22 mouse cellular contexts compared by ENCODE assay signal in genomic region chr10:12594958-12595357, GRCm38 (mm10).
A peak's percentile ranks its signal among the peaks of the same experiment; 100 is the strongest.
DNase-seq lines count a peak whose midpoint lies in the region; ATAC-seq and TF ChIP-seq lines count a peak whose summit lies in the region.
"Had no signal": no experiment of that assay in that cellular context is flagged by ENCODE, and none has a peak within 500 bp of the region (broad histone marks: within the 10 kb centered on the region; RNA-seq: fewer than 3 reads in every experiment).

No protein-coding gene starts in this region.

- ATAC-seq in forebrain, embryonic 13.5 days = peak; percentile 13; the same call in 1 of the 2 replicates
- ATAC-seq in forebrain, embryonic 14.5 days = no peak
- peak; percentile 66 for ATAC-seq in G1E (ENCODE audit: extremely low read depth, insufficient number of reproducible peaks, low FRiP score, poor library complexity, severe bottlenecking)
- ATAC-seq: forebrain, embryonic 16.5 days; Patski had no signal

- no peaks in the 10 kb centered on the region for H3K27me3 ChIP-seq in forebrain, embryonic 13.5 days
- no peaks in the 10 kb centered on the region for H3K27me3 ChIP-seq in forebrain, embryonic 14.5 days (replicated peaks; ENCODE audit: control insufficient read depth, insufficient read depth, low read length)
- no peaks in the 10 kb centered on the region for H3K27me3 ChIP-seq in G1E (ENCODE audit: insufficient read depth, low read length)
- H3K27me3 ChIP-seq: embryonic facial prominence, embryonic 13.5 days; embryonic facial prominence, embryonic 15.5 days; forebrain, embryonic 12.5 days; Patski had no signal

- no peaks in the 10 kb centered on the region for H3K9me3 ChIP-seq in forebrain, embryonic 13.5 days (replicated peaks)
- H3K9me3 ChIP-seq in forebrain, embryonic 14.5 days (replicated peaks; ENCODE audit: control insufficient read depth, low read length) = no peaks in the 10 kb centered on the region
- no peaks in the 10 kb centered on the region for H3K9me3 ChIP-seq in G1E (replicated peaks)
- H3K9me3 ChIP-seq: embryonic facial prominence, embryonic 13.5 days; embryonic facial prominence, embryonic 15.5 days; forebrain, embryonic 10.5 days; forebrain, embryonic 12.5 days had no signal

- DNase-seq in forebrain, embryonic 14.5 days (ENCODE audit: low spot score) = no peak
- no peak for DNase-seq in G1E (ENCODE audit: low spot score)
- DNase-seq in layer of hippocampus, postnatal 10 days (ENCODE audit: low spot score in 2 of 2) = no peak
- no peak for DNase-seq in kidney, adult 18-20 months
- DNase-seq: adrenal gland, adult 2 months; adrenal gland, postnatal 10 days; adrenal gland, postnatal 25 days; cerebellum, adult 11 months; cerebellum, adult 18-20 months; cerebellum, adult 8-10 months; cerebellum, adult 9-11 months; cerebellum, postnatal 14 days; cerebellum, postnatal 36 days; embryo, embryonic 11 days had no signal

- no peak overlapping the region for H3K4me2 ChIP-seq in forebrain, embryonic 13.5 days
- no peak overlapping the region for H3K4me2 ChIP-seq in forebrain, embryonic 14.5 days (ENCODE audit: low read length)
- H3K4me2 ChIP-seq: embryonic facial prominence, embryonic 13.5 days; embryonic facial prominence, embryonic 15.5 days; forebrain, embryonic 12.5 days had no signal

- no peak overlapping the region for H3K4me3 ChIP-seq in forebrain, embryonic 13.5 days
- H3K4me3 ChIP-seq in forebrain, embryonic 14.5 days (ENCODE audit: low read depth, low read length) = no peak overlapping the region
- H3K4me3 ChIP-seq in G1E (ENCODE audit: low read depth, low read length) = no peak overlapping the region
- H3K4me3 ChIP-seq: embryonic facial prominence, embryonic 13.5 days; embryonic facial prominence, embryonic 15.5 days; erythroblast, embryonic 14.5 days; forebrain, embryonic 10.5 days; forebrain, embryonic 12.5 days had no signal

- H3K9ac ChIP-seq in forebrain, embryonic 13.5 days = no peak overlapping the region
- H3K9ac ChIP-seq in forebrain, embryonic 14.5 days (ENCODE audit: low read length) = no peak overlapping the region
- H3K9ac ChIP-seq: embryonic facial prominence, embryonic 13.5 days; embryonic facial prominence, embryonic 15.5 days; forebrain, embryonic 12.5 days had no signal

- H3K36me3 ChIP-seq in forebrain, embryonic 13.5 days (ENCODE audit: poor library complexity, severe bottlenecking) = no peaks in the 10 kb centered on the region
- no peaks in the 10 kb centered on the region for H3K36me3 ChIP-seq in forebrain, embryonic 14.5 days (ENCODE audit: control insufficient read depth, insufficient read depth, low read length)
- H3K36me3 ChIP-seq in G1E (replicated peaks) = peaks cover 9% of the 10 kb centered on the region
- H3K36me3 ChIP-seq: embryonic facial prominence, embryonic 13.5 days; embryonic facial prominence, embryonic 15.5 days; forebrain, embryonic 10.5 days; forebrain, embryonic 12.5 days had no signal

- WGBS in forebrain, embryonic 13.5 days = 84% methylated on average over 8 of the region's 8 CpGs
- 87% methylated on average over 8 of the region's 8 CpGs for WGBS in forebrain, embryonic 14.5 days

- TF ChIP-seq CTCF in G1E (IDR thresholded peaks at IDR 0.05; ENCODE audit: low read depth, low read length) = no peak

- H3K27ac ChIP-seq in forebrain, embryonic 13.5 days = no peak overlapping the region
- H3K27ac ChIP-seq in forebrain, embryonic 14.5 days (ENCODE audit: low read depth, low read length) = no peak overlapping the region
- H3K27ac ChIP-seq: embryonic facial prominence, embryonic 13.5 days; embryonic facial prominence, embryonic 15.5 days; forebrain, embryonic 10.5 days; forebrain, embryonic 12.5 days had no signal

- H3K4me1 ChIP-seq in forebrain, embryonic 13.5 days = 0 out of 2 replicates have a peak, but pooled peaks cover 3% of the 10 kb centered on the region
- H3K4me1 ChIP-seq in forebrain, embryonic 14.5 days (ENCODE audit: control insufficient read depth, insufficient read depth, low read length) = no peaks in the 10 kb centered on the region
- peaks cover 9% of the 10 kb centered on the region for H3K4me1 ChIP-seq in G1E (ENCODE audit: insufficient read depth, low read depth, low read length)
- H3K4me1 ChIP-seq: embryonic facial prominence, embryonic 13.5 days; embryonic facial prominence, embryonic 15.5 days had no signal
